Mouse (Mus musculus): ENCODE data around the gene Olfr543.
"Not testable (repeated sequence)": the region's sequence is repeated elsewhere in the genome, so short reads cannot be mapped to it uniquely, and the experiment has no call there.

Olfr543 gene

GRCm38 (mm10) chr7:102481579-102481978, at the start of gene Olfr543:
TSS of gene Olfr543 (minus strand) at chr7:102481679.
- DNase-seq (ENCODE audit: low spot score) = no peak

- no peak for DNase-seq (ENCODE audit: low spot score)
Observed at GRCm38 (mm10) chr7:102529052-102529451, 47.6 kb upstream of the Olfr543 start.

- DNase-seq (ENCODE audit: low spot score) = no peak
Observed at GRCm38 (mm10) chr7:102517051-102517335, 35.5 kb upstream of the Olfr543 start.

DNA sequence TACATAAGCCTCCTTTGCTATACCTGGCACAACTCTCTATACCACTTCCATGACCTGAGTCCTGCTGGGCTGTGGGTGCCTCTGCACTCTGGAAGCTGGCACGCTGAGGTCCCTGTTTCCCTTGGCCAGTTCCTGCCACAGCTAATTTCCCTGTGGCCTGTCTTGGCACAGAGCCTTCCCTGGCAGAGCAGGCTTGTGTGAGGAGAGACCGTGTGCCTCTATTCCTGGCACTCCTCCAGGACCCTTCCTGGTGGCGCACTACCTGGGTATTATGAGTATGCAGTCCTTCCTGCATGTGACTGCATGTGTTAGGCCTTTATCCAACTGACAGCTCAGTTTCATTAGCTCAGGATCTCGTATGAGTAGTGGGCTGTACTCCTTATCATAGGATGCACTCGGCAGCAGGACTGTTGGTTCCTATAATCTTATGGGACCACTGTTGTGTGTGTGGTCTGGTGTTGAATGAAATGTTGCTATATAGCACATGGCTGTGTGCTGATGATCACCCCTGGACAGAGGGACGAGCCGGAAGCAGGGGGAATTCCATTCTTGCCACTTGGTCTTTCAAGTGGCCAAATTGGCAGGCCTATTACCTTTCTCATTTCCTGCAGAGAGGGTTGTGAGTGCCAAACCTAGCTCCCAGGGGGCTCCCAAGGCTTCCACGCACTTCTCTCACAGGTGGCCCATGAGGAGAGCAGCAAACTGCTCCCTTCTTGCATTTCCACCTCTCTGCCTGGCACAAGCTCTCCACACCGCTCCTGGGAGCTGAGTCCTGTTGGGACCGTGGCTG, 35.0 kb upstream of the Olfr543 start:
- DNase-seq (ENCODE audit: low spot score) = peak; percentile 26

GRCm38 (mm10) chr7:102514144-102514543, 32.7 kb upstream of the Olfr543 start:
- no peak for DNase-seq (ENCODE audit: low spot score)

DNA sequence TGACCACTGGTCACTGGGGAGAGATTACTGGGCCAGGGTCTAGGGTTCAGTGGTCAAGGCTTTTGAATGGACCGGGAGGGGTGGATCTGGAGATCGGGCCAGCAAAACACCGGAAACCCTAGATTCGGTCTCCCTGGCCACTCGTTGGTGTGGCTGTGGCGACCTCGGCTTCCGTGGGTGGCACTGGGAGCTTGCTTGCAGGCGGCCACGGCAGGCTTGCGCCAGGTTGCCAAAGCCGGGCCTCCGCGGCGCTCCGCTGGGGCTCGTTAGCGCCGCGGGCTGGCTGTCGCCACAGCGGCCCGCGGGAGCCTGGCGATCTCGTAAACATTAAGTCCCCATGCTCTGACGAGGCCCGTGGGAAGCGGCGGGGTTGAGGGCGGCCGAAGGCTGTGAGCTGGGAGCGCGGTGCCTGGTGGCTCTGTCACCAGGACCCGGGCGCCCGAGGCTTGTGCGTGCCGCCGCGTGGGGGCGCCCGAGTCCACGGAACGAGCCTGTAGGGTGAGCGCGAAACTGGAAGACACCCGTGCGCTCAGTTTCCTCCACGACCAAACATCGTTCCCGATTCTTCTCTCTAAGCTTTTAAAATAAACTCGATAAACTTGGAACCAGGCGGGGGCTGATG, 31.4 kb upstream of the Olfr543 start:
- peak; percentile 89 for DNase-seq (ENCODE audit: low spot score)

DNA sequence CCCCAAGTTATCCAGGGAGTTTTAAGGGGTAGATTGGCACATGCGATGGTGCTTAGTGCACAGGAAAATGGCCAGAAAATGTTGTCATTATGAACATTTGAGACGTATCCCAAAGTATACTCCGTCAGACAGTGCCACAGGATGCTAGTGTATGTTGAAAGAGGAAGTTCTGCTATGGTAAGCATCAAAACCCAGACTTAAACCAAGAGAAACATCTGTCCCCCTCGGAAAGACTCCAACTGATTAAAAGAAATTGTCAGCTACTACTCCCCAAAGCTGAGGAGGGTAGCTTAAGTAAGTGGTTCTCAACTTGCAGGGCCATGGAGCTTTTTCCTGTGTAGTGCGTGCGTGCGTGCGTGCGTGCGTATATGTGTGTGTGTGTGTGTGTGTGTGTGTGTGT, 30.4 kb upstream of the Olfr543 start:
- no peak for DNase-seq (ENCODE audit: low spot score)

GRCm38 (mm10) chr7:102509726-102510125, 28.2 kb upstream of the Olfr543 start:
- DNase-seq (ENCODE audit: low spot score) = no peak

DNA sequence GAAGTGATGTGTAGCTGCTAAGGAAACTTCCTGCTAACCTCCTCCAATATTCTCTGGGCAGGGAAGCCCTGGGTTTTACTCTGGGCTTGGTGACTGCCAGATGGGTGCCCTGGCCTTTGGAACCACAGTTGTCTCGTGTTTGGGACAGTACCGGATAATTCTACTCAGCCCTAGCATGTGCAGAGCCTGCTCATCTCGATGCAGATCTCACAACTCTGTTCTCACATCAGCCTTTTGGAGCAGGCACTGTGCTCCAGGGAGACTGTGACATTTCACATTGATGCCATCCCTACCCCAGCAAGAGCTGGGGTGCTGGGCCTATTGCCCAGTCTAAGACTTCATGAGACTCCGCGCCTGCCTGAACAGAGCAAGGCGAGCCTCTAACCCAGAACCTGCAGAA, 27.2 kb upstream of the Olfr543 start:
- no peak for DNase-seq (ENCODE audit: low spot score)

GRCm38 (mm10) chr7:102508066-102508465, 26.6 kb upstream of the Olfr543 start:
- no peak for DNase-seq (ENCODE audit: low spot score)

DNA sequence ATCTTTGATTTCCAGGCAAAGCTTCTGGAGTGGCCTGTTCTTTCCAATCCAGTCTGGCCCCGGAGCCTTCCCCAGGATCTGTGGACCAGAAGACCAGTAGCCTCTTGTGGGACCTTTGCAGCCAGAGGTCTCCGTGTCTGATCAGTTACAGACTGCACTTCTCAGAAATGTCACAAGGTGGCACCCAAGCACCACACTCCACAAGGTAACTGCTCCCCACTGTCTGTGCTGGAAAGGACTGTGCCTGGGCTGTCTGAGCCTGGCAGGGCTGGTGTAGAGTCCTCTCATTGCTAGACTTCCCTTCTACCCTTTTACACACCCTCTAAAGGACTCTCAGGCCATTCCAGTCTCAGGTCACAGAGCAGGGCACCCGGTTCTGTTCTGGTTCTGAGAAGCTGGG, 25.4 kb upstream of the Olfr543 start:
- DNase-seq (ENCODE audit: low spot score) = peak; percentile 72

- DNase-seq (ENCODE audit: low spot score) = no peak
Observed at GRCm38 (mm10) chr7:102501986-102502385, 20.5 kb upstream of the Olfr543 start.

GRCm38 (mm10) chr7:102499473-102499872, 18.0 kb upstream of the Olfr543 start, which contains the start of gene Olfr545:
TSS of gene Olfr545 (minus strand) at chr7:102499573.
- DNase-seq (ENCODE audit: low spot score) = no peak

- DNase-seq (ENCODE audit: low spot score) = not testable (repeated sequence)
Observed at GRCm38 (mm10) chr7:102494416-102494815, 12.9 kb upstream of the Olfr543 start.

GRCm38 (mm10) chr7:102488161-102488560, 6.7 kb upstream of the Olfr543 start, which contains the start of gene Olfr544:
TSS of gene Olfr544 (minus strand) at chr7:102488313.
- DNase-seq (ENCODE audit: low spot score) = no peak

DNA sequence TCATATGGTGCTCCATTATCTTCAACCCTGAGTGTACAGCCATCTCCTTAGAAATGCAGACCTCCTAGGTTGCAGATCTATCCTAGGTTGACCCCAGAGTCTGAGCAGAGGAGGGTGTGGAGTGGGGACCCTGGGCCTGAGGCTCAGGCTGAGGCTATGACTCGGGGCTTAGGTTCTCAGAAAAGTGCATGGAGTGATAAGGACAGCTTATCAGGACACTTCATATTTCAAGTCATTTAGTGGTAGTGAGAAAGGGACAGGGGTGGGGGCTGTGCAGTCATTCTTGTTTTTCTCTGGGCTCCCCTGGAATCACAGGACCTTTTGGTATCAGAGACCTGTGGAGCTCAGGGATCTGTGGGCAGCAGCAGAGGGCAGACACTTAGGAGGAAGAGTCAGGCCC, 4.6 kb upstream of the Olfr543 start:
- DNase-seq (ENCODE audit: low spot score) = no peak

GRCm38 (mm10) chr7:102484766-102485165, 3.3 kb upstream of the Olfr543 start:
- DNase-seq (ENCODE audit: low spot score) = not testable (repeated sequence)

DNA sequence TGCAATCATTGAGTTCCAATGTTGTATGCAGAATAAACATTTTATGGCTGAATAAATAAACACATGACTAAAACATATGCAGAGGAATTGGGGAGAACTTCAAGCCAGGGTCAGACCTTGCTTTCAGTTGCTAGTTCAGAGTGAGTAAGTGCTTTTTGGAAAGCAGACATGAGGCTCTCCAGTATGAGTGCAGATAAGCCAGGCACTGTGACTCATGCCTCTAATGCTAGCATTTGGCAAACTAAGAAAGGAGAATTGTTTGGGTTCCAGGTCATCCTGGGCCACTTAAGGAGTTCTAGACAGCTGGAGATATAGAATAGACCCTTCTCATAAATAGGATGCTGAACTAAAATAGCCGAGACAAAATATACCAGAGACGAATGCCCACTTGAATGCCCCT, 2.2 kb upstream of the Olfr543 start:
- peak; percentile 14 for DNase-seq (ENCODE audit: low spot score)

DNA sequence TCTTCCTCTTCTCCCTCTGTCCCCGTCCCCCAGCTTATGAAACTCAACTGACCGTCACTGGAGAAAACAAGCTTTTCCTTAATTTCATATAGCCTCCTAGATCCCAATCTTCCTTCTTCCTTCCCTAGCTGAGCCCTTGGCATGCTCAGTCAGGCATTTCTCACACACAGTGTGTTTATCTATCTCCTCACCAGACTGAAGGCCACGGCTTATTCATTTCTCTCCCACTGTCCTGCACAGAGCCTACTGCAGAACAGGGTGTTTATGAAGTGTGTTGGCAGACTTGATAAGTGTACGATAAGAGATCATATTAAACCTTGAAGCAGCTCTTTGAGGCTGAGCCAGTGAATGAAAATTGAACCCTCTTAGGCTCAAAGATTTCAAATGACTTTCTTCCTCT, 658 bp downstream of the Olfr543 start:
- DNase-seq (ENCODE audit: low spot score) = no peak

- DNase-seq (ENCODE audit: low spot score) = peak; percentile 62
Observed at GRCm38 (mm10) chr7:102479368-102480078, 2.0 kb downstream of the Olfr543 start.

DNA sequence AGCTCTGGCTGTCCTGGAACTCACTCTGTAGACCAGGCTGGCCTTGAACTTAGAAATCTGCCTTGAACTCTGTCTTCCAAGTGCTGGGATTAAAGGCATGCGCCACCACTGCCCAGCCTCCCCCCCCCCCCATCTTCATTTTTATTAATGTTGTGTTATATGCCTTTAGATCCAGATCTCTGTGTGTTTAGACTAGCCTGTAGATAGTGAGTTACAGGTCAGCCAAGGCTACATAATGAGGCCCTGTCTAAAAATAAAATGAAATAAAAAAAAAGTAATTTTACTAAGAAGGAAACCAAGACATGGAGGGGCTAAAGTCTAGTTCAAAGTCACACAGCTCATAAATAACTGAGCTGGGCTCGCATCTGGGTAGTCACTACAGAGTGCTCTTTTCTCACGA, 2.6 kb downstream of the Olfr543 start:
- no peak for DNase-seq (ENCODE audit: low spot score)

DNA sequence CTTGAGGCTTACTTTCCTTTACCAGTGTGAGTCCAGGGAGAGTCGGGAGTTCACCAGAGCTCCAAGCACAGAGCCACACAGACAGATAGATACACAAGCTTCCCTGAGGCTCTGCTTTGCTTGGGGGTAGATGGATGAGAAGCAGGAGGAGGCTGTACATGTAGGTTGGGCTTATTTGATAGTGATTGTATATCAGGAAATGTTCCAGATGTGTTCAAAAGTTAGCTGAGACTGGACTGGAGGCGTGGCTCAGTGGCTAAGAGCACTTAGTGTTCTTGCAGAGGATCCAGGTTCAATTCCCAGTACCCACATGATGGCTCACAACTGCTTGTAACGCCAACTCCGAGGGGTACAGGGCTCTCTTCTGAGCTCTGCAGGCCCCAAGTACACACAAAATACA, 3.1 kb downstream of the Olfr543 start:
- DNase-seq (ENCODE audit: low spot score) = no peak

DNA sequence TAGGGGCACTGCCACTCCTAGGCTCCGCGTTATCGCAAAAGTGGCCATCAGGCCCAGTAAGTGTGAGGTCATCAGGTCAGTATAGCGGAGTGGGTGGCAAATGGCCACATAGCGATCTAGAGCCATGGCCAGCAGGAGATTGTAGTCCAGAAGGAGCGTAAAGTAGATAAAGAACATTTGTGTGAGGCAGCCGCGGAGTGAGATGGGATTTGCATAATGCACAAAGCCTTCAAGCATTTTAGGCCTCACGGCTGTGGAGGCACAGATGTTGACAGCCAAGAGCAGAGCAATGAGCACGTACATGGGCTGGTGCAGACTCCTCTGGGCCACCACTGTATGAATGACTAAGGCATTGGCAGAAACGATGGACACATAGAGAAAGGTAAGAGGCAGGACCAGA, 4.1 kb downstream of the Olfr543 start:
- no peak for DNase-seq (ENCODE audit: low spot score)

Data from urinary bladder, postnatal 14 days (tissue).